Mouse (Mus musculus): ENCODE data around the gene Mpdz.

- TF ChIP-seq CTCF (IDR thresholded peaks at IDR 0.05; ENCODE audit: low read depth, low read length) (no peak), TAL1 (conservative IDR thresholded peaks at IDR 0.05; ENCODE audit: low read depth, low read length) (no peak)
These were observed 19.1 kb downstream of the Mpdz start for GRCm38 (mm10) chr4:81423556-81423955.

Data from G1E (cell line).